Mouse (Mus musculus): ENCODE measurements at regions not wholly inside any gene's neighbourhood (a gene's known extent, or its start where the extent isn't known, plus 50 kb on each side); places are given as distances from the start of the nearest gene placed in this dataset.
A peak's percentile ranks its signal among the peaks of the same experiment; 100 is the strongest.

- 54% methylated on average over 3 of the region's 3 CpGs for WGBS
- Histone ChIP-seq H3K4me2 (replicated peaks) (no peak overlapping the region), H3K4me1 (0 out of 2 replicates have a peak, but pooled peaks cover under 1% of the 10 kb centered on the region), H3K36me3 (no peaks in the 10 kb centered on the region), H3K4me3 (no peak overlapping the region), H3K9ac (no peak overlapping the region), H3K27me3 (0 out of 2 replicates have a peak, but pooled peaks cover 3% of the 10 kb centered on the region), H3K9me3 (no peaks in the 10 kb centered on the region), H3K27ac (no peak overlapping the region)
- no peak for ATAC-seq (ENCODE audit: low FRiP score, low read depth)
Measured at GRCm38 (mm10) chr11:40624126-40624778, 70.8 kb downstream of the Mat2b start.

- H3K9me3 ChIP-seq = no peaks in the 10 kb centered on the region
- no peak overlapping the region for H3K9ac ChIP-seq
- H3K4me3 ChIP-seq = no peak overlapping the region
- H3K4me2 ChIP-seq (replicated peaks) = no peak overlapping the region
- no peak overlapping the region for H3K27ac ChIP-seq
- no peaks in the 10 kb centered on the region for H3K36me3 ChIP-seq
- WGBS = 61% methylated on average over 7 of the region's 7 CpGs
- ATAC-seq (ENCODE audit: low FRiP score, low read depth) = no peak
- H3K27me3 ChIP-seq = 0 out of 2 replicates have a peak, but pooled peaks cover 3% of the 10 kb centered on the region
- 0 out of 2 replicates have a peak, but pooled peaks cover 10% of the 10 kb centered on the region for H3K4me1 ChIP-seq
Measured at GRCm38 (mm10) chr11:40620036-40620435, 75.0 kb downstream of the Mat2b start.

- Histone ChIP-seq H3K4me3 (no peak overlapping the region), H3K9me3 (no peaks in the 10 kb centered on the region), H3K36me3 (no peaks in the 10 kb centered on the region), H3K27ac (no peak overlapping the region), H3K4me2 (replicated peaks) (no peak overlapping the region), H3K9ac (no peak overlapping the region), H3K27me3 (no peaks in the 10 kb centered on the region), H3K4me1 (peaks cover 6% of the 10 kb centered on the region; the same call in 1 of the 2 replicates)
- no peak for ATAC-seq (ENCODE audit: low FRiP score, low read depth)
- 96% methylated on average over 9 of the region's 9 CpGs for WGBS
Measured at GRCm38 (mm10) chr11:40603008-40603407, 92.0 kb downstream of the Mat2b start.

GRCm38 (mm10) chr11:40601572-40601909 is 93.5 kb downstream of the Mat2b start:
- Histone ChIP-seq H3K36me3 (no peaks in the 10 kb centered on the region), H3K4me2 (replicated peaks) (no peak overlapping the region), H3K4me1 (peaks cover 6% of the 10 kb centered on the region; the same call in 1 of the 2 replicates), H3K27me3 (no peaks in the 10 kb centered on the region), H3K4me3 (no peak overlapping the region), H3K9me3 (no peaks in the 10 kb centered on the region), H3K27ac (no peak overlapping the region), H3K9ac (no peak overlapping the region)
- ATAC-seq (ENCODE audit: low FRiP score, low read depth) = no peak
- 0% methylated on average over 1 of the region's 1 CpGs for WGBS

GRCm38 (mm10) chr11:40600773-40601571 is 94.0 kb downstream of the Mat2b start:
- Histone ChIP-seq H3K27ac (no peak overlapping the region), H3K36me3 (no peaks in the 10 kb centered on the region), H3K27me3 (no peaks in the 10 kb centered on the region), H3K4me1 (peaks cover 6% of the 10 kb centered on the region; the same call in 1 of the 2 replicates), H3K4me3 (no peak overlapping the region), H3K4me2 (replicated peaks) (no peak overlapping the region), H3K9me3 (no peaks in the 10 kb centered on the region), H3K9ac (no peak overlapping the region)
- ATAC-seq (ENCODE audit: low FRiP score, low read depth) = no peak
- WGBS = 11% methylated on average over 11 of the region's 11 CpGs

- Histone ChIP-seq H3K27ac (no peak overlapping the region), H3K9ac (no peak overlapping the region), H3K9me3 (no peaks in the 10 kb centered on the region), H3K27me3 (no peaks in the 10 kb centered on the region), H3K36me3 (no peaks in the 10 kb centered on the region), H3K4me1 (peaks cover 6% of the 10 kb centered on the region; the same call in 1 of the 2 replicates), H3K4me3 (no peak overlapping the region), H3K4me2 (replicated peaks) (peak overlapping the region; percentile 27)
- ATAC-seq (ENCODE audit: low FRiP score, low read depth) = no peak
- 9% methylated on average over 15 of the region's 15 CpGs for WGBS
Measured at GRCm38 (mm10) chr11:40599956-40600772, 94.8 kb downstream of the Mat2b start.

- H3K4me3 ChIP-seq = no peak overlapping the region
- WGBS = 66% methylated on average over 3 of the region's 3 CpGs
- H3K36me3 ChIP-seq = no peaks in the 10 kb centered on the region
- no peak overlapping the region for H3K4me2 ChIP-seq (replicated peaks)
- no peak for ATAC-seq (ENCODE audit: low FRiP score, low read depth)
- no peak overlapping the region for H3K27ac ChIP-seq
- H3K4me1 ChIP-seq = peaks cover 6% of the 10 kb centered on the region; the same call in 1 of the 2 replicates
- no peaks in the 10 kb centered on the region for H3K27me3 ChIP-seq
- no peak overlapping the region for H3K9ac ChIP-seq
- no peaks in the 10 kb centered on the region for H3K9me3 ChIP-seq
Measured at GRCm38 (mm10) chr11:40596347-40596746, 98.7 kb downstream of the Mat2b start.

- H3K36me3 ChIP-seq = no peaks in the 10 kb centered on the region
- H3K4me2 ChIP-seq (replicated peaks) = no peak overlapping the region
- no peak overlapping the region for H3K27ac ChIP-seq
- ATAC-seq (ENCODE audit: low FRiP score, low read depth) = no peak
- H3K4me1 ChIP-seq = no peaks in the 10 kb centered on the region
- WGBS = 68% methylated on average over 4 of the region's 4 CpGs
- H3K9me3 ChIP-seq = no peaks in the 10 kb centered on the region
- H3K9ac ChIP-seq = no peak overlapping the region
- H3K27me3 ChIP-seq = no peaks in the 10 kb centered on the region
- H3K4me3 ChIP-seq = no peak overlapping the region
Measured at GRCm38 (mm10) chr11:40592056-40592455, 102.9 kb downstream of the Mat2b start.

GRCm38 (mm10) chr11:40573758-40574139 is 121.3 kb downstream of the Mat2b start:
- no peak for ATAC-seq (ENCODE audit: low FRiP score, low read depth)
- H3K9me3 ChIP-seq = no peaks in the 10 kb centered on the region

GRCm38 (mm10) chr11:40572953-40573757 is 121.8 kb downstream of the Mat2b start:
- Histone ChIP-seq H3K4me3 (no peak overlapping the region), H3K4me1 (no peaks in the 10 kb centered on the region), H3K4me2 (replicated peaks) (no peak overlapping the region), H3K27ac (no peak overlapping the region), H3K9me3 (no peaks in the 10 kb centered on the region), H3K36me3 (no peaks in the 10 kb centered on the region), H3K9ac (no peak overlapping the region), H3K27me3 (no peaks in the 10 kb centered on the region)
- ATAC-seq (ENCODE audit: low FRiP score, low read depth) = no peak
- 23% methylated on average over 12 of the region's 12 CpGs for WGBS

More at GRCm38 (mm10) chr11:40573758-40574139, 121.3 kb downstream of the Mat2b start:
- no peak overlapping the region for H3K4me2 ChIP-seq (replicated peaks)
- H3K27me3 ChIP-seq = no peaks in the 10 kb centered on the region
- no peak overlapping the region for H3K27ac ChIP-seq
- H3K9ac ChIP-seq = no peak overlapping the region
- 21% methylated on average over 3 of the region's 3 CpGs for whole genome bisulfite sequencing
- no peaks in the 10 kb centered on the region for H3K4me1 ChIP-seq
- no peaks in the 10 kb centered on the region for H3K36me3 ChIP-seq
- H3K4me3 ChIP-seq = no peak overlapping the region

- ATAC-seq (ENCODE audit: low FRiP score, low read depth) = no peak
Measured at GRCm38 (mm10) chr11:40562866-40563265, 132.1 kb downstream of the Mat2b start.

More at GRCm38 (mm10) chr11:40562866-40563265, 132.1 kb downstream of the Mat2b start:
- Histone ChIP-seq H3K4me3 (no peak overlapping the region), H3K4me1 (no peaks in the 10 kb centered on the region), H3K4me2 (replicated peaks) (no peak overlapping the region), H3K9ac (no peak overlapping the region), H3K27me3 (no peaks in the 10 kb centered on the region), H3K36me3 (no peaks in the 10 kb centered on the region), H3K9me3 (no peaks in the 10 kb centered on the region), H3K27ac (no peak overlapping the region)
- WGBS = 61% methylated on average over 6 of the region's 6 CpGs

All from limb, embryonic 13.5 days (tissue).